Mouse (Mus musculus) stomach, postnatal 0 days (tissue): ENCODE measurements around the gene Phpt1.

Source experiments
- CTCF ChIP-seq: IDR thresholded peaks from 2 replicates; pipeline ENCODE4 v1.5.1; 2016; ENCODE audit warnings: antibody characterized with exemption, low read depth, mild to moderate bottlenecking, moderate library complexity
- EP300 ChIP-seq: optimal IDR thresholded peaks from 2 replicates; pipeline ENCODE3; 2016; ENCODE audit warnings: antibody characterized with exemption

DNA sequence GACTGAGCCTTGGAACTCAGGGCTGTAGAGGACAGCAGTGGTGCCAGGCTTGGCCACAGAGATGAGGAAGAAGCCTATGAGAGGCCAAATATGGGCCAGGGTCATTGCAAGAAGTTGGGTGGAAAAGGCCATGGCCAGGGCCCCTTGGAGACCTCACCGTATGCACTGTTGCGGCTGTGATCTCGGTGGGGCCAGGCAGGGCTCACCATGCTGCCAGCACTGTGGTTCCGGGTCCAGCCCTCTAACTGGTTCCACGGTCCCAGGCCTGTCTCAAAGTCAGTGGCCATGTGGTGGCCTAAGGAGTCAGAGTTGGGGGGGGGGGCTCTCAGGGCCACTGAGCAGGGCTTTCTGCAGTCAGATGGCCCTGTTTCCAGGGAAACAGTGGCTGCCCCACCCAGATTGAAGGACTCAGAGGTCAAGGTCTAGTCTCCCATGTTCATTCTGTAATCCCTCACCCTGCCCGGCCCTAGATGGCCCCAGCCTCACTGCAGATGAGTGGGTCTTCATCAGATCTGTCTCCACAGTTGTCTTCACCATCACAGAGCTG lies 6.5 kb downstream of the Phpt1 start:
- no peak for TF ChIP-seq CTCF
- TF ChIP-seq EP300, result no peak
